Mouse (Mus musculus) ES-E14 (cell line): ENCODE measurements around the gene Bicdl2.

Experiments used
- CHD2 ChIP-seq: IDR thresholded peaks from 2 replicates; pipeline ENCODE4 v1.6.1; 2014; ENCODE audit warnings: mild to moderate bottlenecking, low read depth, low read length, inconsistent platforms
- HCFC1 ChIP-seq: IDR thresholded peaks from 2 replicates; pipeline ENCODE4 v1.6.1; 2012; ENCODE audit warnings: low read length, inconsistent platforms, borderline replicate concordance; ENCODE audit not compliant: insufficient read depth
- MAFK ChIP-seq: IDR thresholded peaks from 2 replicates; pipeline ENCODE4 v1.6.1; 2014; ENCODE audit warnings: mild to moderate bottlenecking, low read depth, low read length, inconsistent platforms; ENCODE audit not compliant: insufficient read depth
- ZC3H11A ChIP-seq: IDR thresholded peaks from 2 replicates; pipeline ENCODE4 v1.6.1; 2012; ENCODE audit warnings: low read depth, mild to moderate bottlenecking, inconsistent platforms, low read length, borderline replicate concordance

DNA sequence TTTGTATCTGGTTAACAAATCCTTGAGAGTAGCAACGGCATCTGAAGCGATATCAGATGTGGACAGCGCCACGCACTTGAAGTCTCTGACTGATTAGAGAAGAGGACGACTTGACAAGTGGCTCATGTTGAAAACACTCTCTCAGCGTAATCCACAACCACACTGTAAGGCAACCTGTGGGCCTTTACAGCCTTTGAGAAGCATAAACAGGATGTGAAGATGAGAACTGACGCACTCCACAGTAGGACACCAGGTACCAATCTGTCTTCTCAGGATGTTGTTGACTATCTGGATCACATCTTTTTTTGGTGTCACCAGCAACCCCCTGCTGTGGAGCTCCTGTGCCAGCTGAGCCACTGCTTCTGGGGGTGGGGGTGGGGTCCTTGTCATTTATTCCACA is 40.0 kb upstream of the Bicdl2 start:
- TF ChIP-seq HCFC1 (no peak), CHD2 (no peak), MAFK (no peak), ZC3H11A (no peak)
